Mouse (Mus musculus): ENCODE data around the gene Taz. TPM values are rescaled to one million over a fixed set of nuclear protein-coding genes. Genes with fewer than 3 reads are reported as not detected.

The Taz gene
- total RNA-seq (2023), result 10 to 100 TPM; 64.9 to 73.4 TPM

GRCm38 (mm10) chrX:74281732-74282394 is at the start of gene Taz, which contains the start of gene Dnase1l1:
Gene Taz (plus strand): TSS chrX:74281912.
Gene Dnase1l1 (minus strand): TSS chrX:74282337.

DNA sequence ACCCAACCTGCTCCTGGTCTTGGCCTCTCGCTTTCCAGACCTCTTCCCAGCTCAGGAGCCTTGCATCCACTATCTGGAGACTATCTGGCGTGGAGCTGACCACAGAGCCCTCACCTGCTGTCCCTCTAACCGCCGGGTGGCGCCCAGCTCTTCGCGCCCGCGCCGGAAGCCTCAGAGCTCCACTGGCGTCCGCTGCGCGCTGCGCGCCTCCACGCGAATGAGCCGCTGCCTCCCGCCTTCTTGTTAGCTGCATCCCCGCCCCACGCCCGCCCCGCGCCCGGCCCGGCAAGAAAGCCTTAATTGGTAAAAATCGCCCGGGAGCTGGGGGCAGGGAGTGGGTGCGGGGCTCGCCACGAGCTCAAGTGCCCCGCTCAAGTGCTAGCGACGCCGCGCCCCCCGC is 32.1 kb upstream of the Taz start, which contains the start of gene Flna:
Flna (minus strand) TSS at position 206 of the 400 bp plus-strand sequence.

DNA sequence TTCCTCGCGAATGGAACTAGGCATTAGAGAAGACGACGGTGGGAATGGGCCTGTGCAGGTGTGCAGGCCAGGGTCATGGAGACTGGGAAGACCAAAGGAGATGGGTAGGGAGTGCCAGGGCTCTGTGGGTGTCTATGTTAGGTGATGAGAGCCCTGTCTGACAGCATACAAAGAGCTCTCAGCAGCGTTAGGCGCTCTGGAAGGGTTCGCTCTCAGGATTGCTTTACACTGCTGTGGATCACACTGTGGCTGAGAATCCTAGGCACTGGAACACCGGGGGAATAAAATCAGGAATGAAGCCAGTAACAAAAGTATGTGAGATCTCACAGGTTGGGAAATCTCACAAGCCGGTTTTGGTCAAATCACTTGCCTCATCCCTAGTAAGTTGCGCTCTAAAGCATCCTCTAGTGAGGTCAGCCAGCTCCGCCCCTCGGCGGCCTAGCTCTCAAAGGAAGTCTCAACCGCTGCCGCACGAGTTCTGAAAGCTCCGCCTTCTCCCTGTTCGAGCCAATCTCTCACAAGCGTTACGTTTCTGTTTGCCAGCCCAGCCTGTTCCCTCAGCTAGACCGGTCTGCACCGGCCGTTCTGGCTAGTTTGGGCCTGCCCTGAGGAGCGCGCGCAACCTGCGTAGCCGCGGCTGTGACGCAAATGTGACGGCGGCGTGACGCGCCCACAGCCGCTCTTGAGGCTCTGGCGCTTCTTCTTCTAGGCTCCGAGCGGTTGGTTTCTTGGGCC is 27.4 kb upstream of the Taz start, which contains the start of gene Emd:
Emd (plus strand) TSS at position 535 of the 735 bp plus-strand sequence.

DNA sequence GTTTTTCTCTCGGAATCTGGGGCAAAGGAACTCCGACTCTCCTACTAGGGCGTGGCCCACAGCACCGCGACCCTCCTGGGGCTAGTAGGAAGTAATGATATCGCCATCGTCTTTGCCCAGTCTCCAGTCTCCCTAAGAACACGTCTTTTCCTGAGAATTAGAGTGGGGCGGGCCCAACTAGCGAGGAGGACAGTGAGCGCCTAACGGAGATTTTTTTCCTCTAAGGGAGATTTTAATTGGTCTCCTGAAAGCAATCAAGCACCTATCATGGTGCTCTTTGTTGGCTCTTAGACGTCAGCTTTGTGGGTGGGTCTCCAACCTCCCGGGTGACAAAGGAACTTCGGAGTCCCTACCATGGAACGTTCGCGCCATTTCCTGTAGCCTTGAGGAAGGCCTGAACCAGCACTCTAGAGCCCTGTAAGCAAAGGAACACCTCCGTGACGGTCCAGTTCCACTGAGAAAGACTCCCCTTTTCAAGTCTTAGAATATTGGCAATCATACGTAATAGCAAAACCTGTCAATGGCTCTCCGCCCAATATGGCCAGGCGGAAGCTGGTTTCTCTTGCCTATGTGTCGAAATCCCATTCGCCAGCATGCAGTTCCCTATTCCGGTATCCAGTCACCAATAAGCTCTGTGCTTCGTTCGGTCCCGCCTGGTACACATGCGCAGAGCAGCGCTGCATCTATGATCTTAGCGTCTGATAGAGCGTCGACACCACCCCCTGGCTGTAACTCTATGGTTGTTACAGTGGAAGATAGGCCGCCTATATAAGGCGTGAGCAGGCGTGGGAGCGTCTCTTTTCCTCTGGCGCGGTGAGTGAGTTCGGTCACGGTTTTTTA is 11.4 kb upstream of the Taz start, which contains the start of gene Rpl10:
Rpl10 (plus strand) TSS at position 751 of the 840 bp plus-strand sequence.

DNA sequence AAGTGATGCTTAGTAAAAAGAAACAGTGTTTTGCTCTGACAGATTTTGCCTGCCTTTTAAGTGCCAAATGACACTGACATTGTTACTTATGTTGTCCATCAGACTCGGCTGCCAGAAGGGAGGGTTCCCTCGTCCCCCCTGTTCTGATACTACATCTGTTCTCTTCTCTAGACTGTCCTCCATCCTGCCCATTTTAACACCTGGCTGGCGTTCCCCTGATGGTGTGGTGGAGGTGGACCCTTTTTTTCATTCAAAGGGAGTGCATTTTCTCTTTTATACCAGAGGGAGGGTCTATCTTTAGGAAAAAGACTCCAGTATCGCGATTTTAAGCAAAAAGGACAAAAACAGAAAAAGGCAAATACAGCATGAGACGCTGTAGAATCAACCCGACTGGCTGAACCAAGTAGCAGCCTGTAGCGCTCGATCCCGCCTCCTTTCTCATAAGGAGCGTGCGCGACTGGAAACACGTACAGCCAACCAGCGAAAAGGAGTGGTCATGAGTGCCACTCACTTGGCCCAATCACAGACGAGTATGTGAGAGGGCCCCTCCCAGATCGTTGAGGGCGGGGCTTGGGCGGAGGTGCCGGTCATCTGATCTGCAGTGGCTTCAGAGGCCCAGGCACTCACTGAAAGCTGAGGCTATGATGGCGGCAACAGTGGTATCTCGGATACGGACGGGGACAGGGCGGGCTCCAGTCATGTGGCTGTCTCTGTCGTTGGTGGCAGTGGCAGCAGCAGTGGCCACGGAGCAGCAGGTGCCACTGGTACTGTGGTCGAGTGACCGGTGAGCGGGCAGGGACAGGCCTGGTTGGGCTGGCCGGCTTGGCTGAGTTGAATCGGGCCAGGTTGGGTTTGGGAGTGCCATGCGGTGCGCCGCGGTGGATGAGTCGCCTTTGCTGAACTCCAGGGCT is 15.1 kb downstream of the Taz start, which contains the start of gene Atp6ap1:
Atp6ap1 (plus strand) TSS at position 560 of the 911 bp plus-strand sequence.

GRCm38 (mm10) chrX:74304867-74305700 is 23.4 kb downstream of the Taz start, which contains the start of gene Gdi1:
Gene Gdi1 (plus strand): TSS chrX:74304998.

GRCm38 (mm10) chrX:74312540-74313464 is 31.1 kb downstream of the Taz start, which contains the start of gene Fam50a:
Gene Fam50a (plus strand): TSS chrX:74313033.

DNA sequence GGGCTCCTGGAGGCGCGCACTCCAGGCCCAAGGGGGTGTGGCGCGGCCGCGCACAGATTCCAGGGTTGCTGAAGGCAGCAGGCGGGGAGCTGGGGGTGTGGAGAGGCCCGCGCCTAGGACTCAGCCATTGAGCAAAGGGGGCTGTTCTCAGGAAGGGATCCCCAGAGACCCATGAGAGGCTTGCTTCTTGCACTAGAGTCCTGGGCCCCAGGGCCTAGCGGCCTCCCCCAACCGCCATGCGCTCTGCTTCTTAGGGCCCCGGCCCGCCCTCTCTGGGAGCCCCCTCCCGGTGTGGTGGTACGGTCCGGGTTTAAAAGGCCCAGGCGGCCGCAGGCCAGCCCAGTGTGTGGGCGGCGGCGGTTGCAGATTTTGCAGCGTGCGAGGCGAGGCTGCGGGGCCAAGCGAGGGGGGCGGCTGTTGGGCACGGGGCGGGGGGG is 47.0 kb downstream of the Taz start, which contains the start of gene Plxna3:
Plxna3 (plus strand) TSS at position 342 of the 437 bp plus-strand sequence.

Other genes with a start within 250 kb of the Taz start
- gene Opn1mw, start 154.4 kb upstream of the Taz start, total RNA-seq (2023), result not detected
- gene Mecp2, start 146.5 kb upstream of the Taz start, total RNA-seq (2023), result 10 to 100 TPM; 52.2 to 53.0 TPM
- not detected for gene Tex28, start 114.1 kb upstream of the Taz start, total RNA-seq (2023)
- 1 to 10 TPM in 1 of 2 experiments, under 1 TPM in 1; 0.30 to 2.2 TPM for gene Tktl1, start 104.7 kb upstream of the Taz start, total RNA-seq (2023)
- 100 to 1,000 TPM; 663 to 672 TPM for gene Flna, start 32.1 kb upstream of the Taz start, total RNA-seq (2023)
- 10 to 100 TPM; 64.3 to 65.0 TPM for gene Emd, start 27.2 kb upstream of the Taz start, total RNA-seq (2023)
- 100 to 1,000 TPM; 634 to 720 TPM for gene Rpl10, start 11.1 kb upstream of the Taz start, total RNA-seq (2023)
- 10 to 100 TPM; 10.7 to 13.7 TPM for gene Dnase1l1, start 425 bp downstream of the Taz start, total RNA-seq (2023)
- gene Atp6ap1, start 15.2 kb downstream of the Taz start, total RNA-seq (2023), result 10 to 100 TPM; 89.1 to 92.3 TPM
- 100 to 1,000 TPM; 194 to 226 TPM for gene Gdi1, start 23.1 kb downstream of the Taz start, total RNA-seq (2023)
- 10 to 100 TPM; 56.6 to 62.8 TPM for gene Fam50a, start 31.1 kb downstream of the Taz start, total RNA-seq (2023)
- gene Plxna3, start 47.2 kb downstream of the Taz start, total RNA-seq (2023), result 10 to 100 TPM in 1 of 2 experiments, 1 to 10 TPM in 1; 9.4 to 12.8 TPM
- 10 to 100 TPM; 24.0 to 30.7 TPM for gene Lage3, start 71.7 kb downstream of the Taz start, total RNA-seq (2023)
- 10 to 100 TPM; 29.1 to 33.7 TPM for gene Ubl4a, start 91.3 kb downstream of the Taz start, total RNA-seq (2023)
- 10 to 100 TPM; 16.9 to 19.6 TPM for gene Slc10a3, start 91.4 kb downstream of the Taz start, total RNA-seq (2023)
- 10 to 100 TPM; 19.0 to 24.6 TPM for gene Fam3a, start 111.4 kb downstream of the Taz start, total RNA-seq (2023)
- gene Ikbkg, start 111.4 kb downstream of the Taz start, total RNA-seq (2023), result 10 to 100 TPM; 46.0 to 58.1 TPM
- 10 to 100 TPM; 28.3 to 30.1 TPM for gene G6pdx, start 147.3 kb downstream of the Taz start, total RNA-seq (2023)
- gene Gm6880, start 199.5 kb downstream of the Taz start, total RNA-seq (2023), result not detected